Mouse (Mus musculus): ENCODE data around the gene 1700029F12Rik. TPM values are rescaled to one million over a fixed set of nuclear protein-coding genes. Genes with fewer than 3 reads are reported as not detected.

Gene 1700029F12Rik
- 19.6 TPM for polyA plus RNA-seq (2014; fragmentation: Illumina TruSeq; extraction: RNeasy Lipid Tissue Mini Kit (QIAGEN cat#74804); ENCODE audit: low read depth, low replicate concordance)

DNA sequence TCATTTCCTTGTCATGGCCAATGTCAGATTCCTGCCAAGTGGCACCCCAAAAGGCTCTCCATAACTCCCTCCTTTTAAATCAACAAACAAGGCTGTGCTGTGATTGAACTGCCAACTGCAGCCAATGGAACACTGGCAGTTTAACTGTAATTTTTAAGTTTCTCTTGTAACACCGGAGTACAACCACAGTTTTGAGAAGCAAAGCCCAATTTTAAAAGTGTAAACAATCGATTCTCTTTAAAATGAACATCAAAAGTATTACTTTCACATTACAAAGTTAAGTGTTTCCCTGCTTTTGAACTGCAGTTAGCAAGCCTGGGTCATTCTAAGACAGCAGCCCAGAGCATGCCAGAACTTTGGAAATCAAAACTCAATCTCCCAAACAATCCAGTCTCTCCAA lies at the start of gene 1700029F12Rik:
1700029F12Rik (minus strand) TSS at position 101 of the 400 bp plus-strand sequence.

DNA sequence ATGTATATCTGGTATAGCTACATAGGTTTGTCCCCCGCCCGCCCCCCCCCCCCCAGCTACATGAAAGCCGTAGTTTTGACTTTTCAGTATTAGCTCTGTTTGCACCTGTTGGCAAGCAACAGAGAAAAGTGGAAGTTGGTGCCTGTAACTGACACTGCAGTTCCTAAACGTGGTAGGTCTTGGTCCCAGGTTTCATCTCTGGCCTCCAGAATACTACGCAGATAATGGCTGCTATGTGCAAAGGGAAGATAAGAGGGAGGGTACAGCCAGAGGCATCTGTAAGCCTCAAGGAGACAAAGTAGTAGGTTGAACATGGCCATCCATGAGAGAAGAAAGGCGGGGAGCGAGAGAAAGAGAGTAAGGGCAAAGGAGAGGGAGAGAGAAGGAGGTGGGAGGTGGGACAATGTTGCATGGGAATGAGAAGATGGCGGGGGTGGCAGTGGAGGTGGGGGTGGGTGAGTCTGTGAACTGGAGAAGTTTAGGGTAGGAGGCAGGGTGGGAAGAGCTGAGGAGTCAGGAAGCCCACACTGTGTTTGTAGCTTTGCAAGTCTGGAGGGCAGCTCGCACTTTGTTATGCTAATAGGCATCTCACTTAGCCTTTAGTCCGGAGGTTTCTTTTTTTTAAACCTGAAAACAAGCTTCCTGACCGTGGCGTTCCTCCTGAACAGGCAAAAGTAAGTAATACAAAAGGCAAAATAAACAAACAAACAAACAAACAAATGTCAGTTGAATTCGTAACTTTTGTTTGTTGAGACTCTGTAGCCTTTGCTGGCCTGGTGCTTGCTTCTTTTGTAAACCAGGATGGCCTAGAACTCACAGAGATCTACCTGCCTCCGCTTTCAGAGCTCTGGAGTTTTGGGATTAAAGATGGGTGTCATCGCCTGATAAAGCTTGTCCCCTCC lies 32.7 kb upstream of the 1700029F12Rik start, which contains the start of gene Fam169a:
Fam169a (plus strand) TSS at position 638 of the 902 bp plus-strand sequence.

Other genes with a start within 250 kb of the 1700029F12Rik start
- 48.9 TPM for gene Gcnt4, start 109.7 kb downstream of the 1700029F12Rik start, polyA plus RNA-seq (2014; fragmentation: Illumina TruSeq; extraction: RNeasy Lipid Tissue Mini Kit (QIAGEN cat#74804); ENCODE audit: low read depth, low replicate concordance)
- gene Fam169a, start 32.9 kb upstream of the 1700029F12Rik start, polyA plus RNA-seq (2014; fragmentation: Illumina TruSeq; extraction: RNeasy Lipid Tissue Mini Kit (QIAGEN cat#74804); ENCODE audit: low read depth, low replicate concordance), result 9.6 TPM
- 3.8 TPM for gene Gm6169, start 64.9 kb upstream of the 1700029F12Rik start, polyA plus RNA-seq (2014; fragmentation: Illumina TruSeq; extraction: RNeasy Lipid Tissue Mini Kit (QIAGEN cat#74804); ENCODE audit: low read depth, low replicate concordance)
- gene Gfm2, start 103.6 kb upstream of the 1700029F12Rik start, polyA plus RNA-seq (2014; fragmentation: Illumina TruSeq; extraction: RNeasy Lipid Tissue Mini Kit (QIAGEN cat#74804); ENCODE audit: low read depth, low replicate concordance), result 25.0 TPM
- gene Nsa2, start 103.6 kb upstream of the 1700029F12Rik start, polyA plus RNA-seq (2014; fragmentation: Illumina TruSeq; extraction: RNeasy Lipid Tissue Mini Kit (QIAGEN cat#74804); ENCODE audit: low read depth, low replicate concordance), result 136 TPM
- gene Hexb, start 164.0 kb upstream of the 1700029F12Rik start, polyA plus RNA-seq (2014; fragmentation: Illumina TruSeq; extraction: RNeasy Lipid Tissue Mini Kit (QIAGEN cat#74804); ENCODE audit: low read depth, low replicate concordance), result 192 TPM
- 16.7 TPM for gene Enc1, start 206.7 kb upstream of the 1700029F12Rik start, polyA plus RNA-seq (2014; fragmentation: Illumina TruSeq; extraction: RNeasy Lipid Tissue Mini Kit (QIAGEN cat#74804); ENCODE audit: low read depth, low replicate concordance)

Data from adipose tissue, adult 10 weeks (tissue).